Mouse (Mus musculus) layer of hippocampus, adult 2 months (tissue): ENCODE results near the gene P2rx6. TPM values are rescaled to one million over a fixed set of nuclear protein-coding genes. Genes with fewer than 3 reads are reported as not detected.
"Not testable (repeated sequence)": the region's sequence is repeated elsewhere in the genome, so short reads cannot be mapped to it uniquely, and the experiment has no call there.

Source experiments
- DNase-seq, 2 experiments: peaks; one replicate each; pipeline ENCODE4 v3.0.0; 2022; ENCODE audit warnings: low spot score in 2 of 2
- H3K27ac ChIP-seq: fragments of 200-600 bp; 2 replicates; pipeline ENCODE4 v1.8.1; 2022
- H3K4me3 ChIP-seq: fragments of 200-600 bp; 2 replicates; pipeline ENCODE4 v1.8.1; 2022; ENCODE audit warnings: mild to moderate bottlenecking
- CTCF ChIP-seq: fragments of 200-600 bp; conservative IDR thresholded peaks from 2 replicates; pipeline ENCODE4 v1.8.1; 2022; ENCODE audit warnings: antibody characterized with exemption, mild to moderate bottlenecking, moderate library complexity
- total RNA-seq, 2 experiments: library from RNA; stranded (reverse); gene quantifications; 2 replicates each; pipeline ENCODE4 v1.2.3; 2021

The P2rx6 gene
- total RNA-seq, 2 experiments from 2014 or later, result 0.95 to 1.4 TPM

GRCm38 (mm10) chr16:17575870-17576824 lies 14.5 kb downstream of the P2rx6 start:
- Histone ChIP-seq H3K4me3 (peak overlapping the region; percentile 90), H3K27ac (peak overlapping the region; percentile 92)
- TF ChIP-seq CTCF, result no peak
- peak; percentile 76 to 82 for DNase-seq

GRCm38 (mm10) chr16:17576825-17577215 lies 15.1 kb downstream of the P2rx6 start:
- TF ChIP-seq CTCF, result no peak
- peak overlapping the region; percentile 92 for H3K27ac ChIP-seq
- no peak for DNase-seq
- H3K4me3 ChIP-seq, result peak overlapping the region; percentile 90

GRCm38 (mm10) chr16:17583064-17583463 lies 21.4 kb downstream of the P2rx6 start, which contains the start of gene Slc7a4:
TSS of gene Slc7a4 (minus strand) at chr16:17583214.
- no peak for DNase-seq
- no peak within 1 kb of the TSS for H3K27ac ChIP-seq
- TF ChIP-seq CTCF, result peak; percentile 71
- H3K4me3 ChIP-seq, result no peak within 1 kb of the TSS

DNA sequence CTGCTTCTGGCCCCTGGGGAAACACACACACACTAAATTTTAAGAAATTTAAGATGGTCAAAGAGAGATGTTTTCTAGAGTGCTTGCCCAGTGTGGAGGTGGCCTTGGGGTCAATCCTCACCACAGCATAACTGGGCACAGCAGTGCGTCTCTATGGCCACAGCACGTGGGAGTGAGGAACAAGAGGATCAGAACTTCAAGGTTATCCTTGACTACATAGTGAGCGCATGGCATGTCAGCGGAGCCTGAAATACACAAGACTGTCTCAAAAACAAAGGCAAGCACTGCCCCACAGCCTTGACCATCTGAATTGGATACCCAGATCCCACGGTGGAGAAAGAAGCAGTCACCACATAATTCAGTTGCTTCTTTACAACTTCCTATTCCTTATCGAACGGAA lies 22.9 kb downstream of the P2rx6 start:
- Histone ChIP-seq H3K27ac (no peak overlapping the region), H3K4me3 (no peak overlapping the region)
- no peak for TF ChIP-seq CTCF
- DNase-seq, result no peak

DNA sequence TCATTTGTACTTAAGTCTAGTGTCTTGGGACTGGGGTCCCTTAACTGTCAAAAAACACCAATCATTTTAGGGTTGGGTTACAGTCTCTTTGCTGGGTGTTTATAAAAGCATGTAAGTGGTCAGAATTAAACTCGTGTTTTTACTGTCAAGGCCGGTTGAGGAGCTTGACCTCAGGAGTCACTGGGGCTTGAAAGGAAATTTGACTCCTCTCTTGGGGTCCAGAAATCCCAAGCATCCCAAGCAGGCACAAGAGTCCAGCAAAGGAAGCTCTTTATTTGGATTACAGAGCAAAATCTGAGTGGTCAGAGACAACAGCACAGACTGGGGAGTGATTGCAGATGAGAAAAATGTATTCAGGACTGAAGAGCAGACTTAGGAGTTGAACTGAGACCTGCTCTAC lies 29.0 kb downstream of the P2rx6 start:
- TF ChIP-seq CTCF, result no peak
- Histone ChIP-seq H3K4me3 (no peak overlapping the region), H3K27ac (no peak overlapping the region)
- no peak for DNase-seq

DNA sequence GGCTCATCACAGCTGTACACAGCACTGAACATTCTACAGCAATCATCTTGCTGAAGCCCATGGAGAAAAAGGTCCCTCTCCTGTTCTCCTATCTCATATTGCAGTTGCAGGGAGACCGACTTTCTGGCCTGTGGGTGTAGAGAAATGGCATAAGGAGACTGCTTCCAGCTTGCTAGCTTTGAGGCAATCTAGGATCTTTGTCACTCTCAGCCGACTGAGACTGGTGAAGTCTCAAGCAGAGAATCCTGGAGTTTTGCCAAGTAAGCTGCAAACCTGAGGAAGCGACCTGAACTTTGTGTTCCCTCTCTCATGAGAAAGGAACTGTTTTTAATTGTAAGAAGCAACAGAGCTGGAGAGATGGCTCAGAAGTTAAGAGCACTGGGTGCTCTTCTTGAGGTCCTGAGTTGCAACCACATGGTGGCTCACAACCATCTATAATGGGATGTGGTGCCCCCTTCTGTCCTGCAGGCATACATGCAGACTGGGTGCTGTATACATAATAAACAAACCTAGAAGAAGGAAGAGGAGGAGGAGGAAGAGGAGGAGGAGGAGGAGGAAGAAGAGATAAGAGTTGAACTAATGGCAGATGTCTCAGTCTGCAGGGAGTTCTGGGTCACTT lies 39.4 kb downstream of the P2rx6 start:
- DNase-seq, result no peak
- TF ChIP-seq CTCF, result peak; percentile 51
- Histone ChIP-seq H3K4me3 (no peak overlapping the region), H3K27ac (no peak overlapping the region)

DNA sequence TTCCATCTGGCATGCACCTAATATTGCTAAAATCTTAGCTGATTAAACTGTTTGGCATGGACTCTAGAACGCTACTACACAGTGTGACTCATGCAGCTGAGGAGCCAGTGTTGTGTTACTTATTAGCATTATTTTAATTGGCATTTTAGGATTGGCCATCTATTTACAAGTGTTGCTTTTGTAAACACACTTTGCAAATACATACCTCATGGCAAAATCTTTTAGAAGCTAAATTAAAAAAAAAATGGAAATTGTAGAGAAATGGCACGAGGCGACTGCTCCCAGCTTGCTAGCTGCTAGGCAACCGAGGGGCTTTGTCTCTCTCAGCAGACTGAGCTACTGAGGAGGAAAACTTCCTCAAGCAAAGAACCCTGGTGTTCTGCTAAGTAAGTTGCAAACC lies 43.3 kb downstream of the P2rx6 start:
- no peak overlapping the region for H3K4me3 ChIP-seq
- DNase-seq, result no peak
- no peak for TF ChIP-seq CTCF
- no peak overlapping the region for H3K27ac ChIP-seq

- TF ChIP-seq CTCF, result no peak
- no peak overlapping the region for H3K27ac ChIP-seq
- DNase-seq, result no peak
- H3K4me3 ChIP-seq, result no peak overlapping the region
Observed at GRCm38 (mm10) chr16:17605684-17606083, 44.0 kb downstream of the P2rx6 start.

DNA sequence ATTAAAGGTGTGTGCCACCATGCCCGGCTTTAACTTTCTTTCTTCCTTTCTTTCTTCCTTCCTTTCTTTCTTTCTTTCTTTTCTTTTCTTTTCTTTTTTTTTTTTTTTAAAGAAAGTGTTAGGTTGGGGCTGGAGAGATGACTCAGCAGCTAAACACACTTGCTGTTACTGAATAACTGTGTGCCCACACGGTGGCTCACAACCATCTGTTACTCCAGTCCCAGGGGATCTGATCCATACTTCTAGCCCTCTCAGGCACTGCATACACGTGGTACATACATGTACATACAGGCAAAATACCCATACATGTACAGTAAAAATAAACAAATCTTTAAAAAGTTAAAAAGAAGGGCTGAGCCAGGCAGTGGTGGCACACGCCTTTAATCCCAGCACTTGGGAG lies 49.7 kb downstream of the P2rx6 start:
- Histone ChIP-seq H3K27ac (no peak overlapping the region), H3K4me3 (no peak overlapping the region)
- DNase-seq, result peak in 1 of 2 experiments; percentile 50
- TF ChIP-seq CTCF, result no peak

GRCm38 (mm10) chr16:17614740-17615139 lies 53.1 kb downstream of the P2rx6 start:
- not testable (repeated sequence) for H3K4me3 ChIP-seq, H3K27ac ChIP-seq, DNase-seq
- peak; percentile 81 for TF ChIP-seq CTCF

- no peak overlapping the region for H3K27ac ChIP-seq
- TF ChIP-seq CTCF, result no peak
- no peak for DNase-seq
- H3K4me3 ChIP-seq, result no peak overlapping the region
Observed at GRCm38 (mm10) chr16:17616212-17616611, 54.5 kb downstream of the P2rx6 start.

GRCm38 (mm10) chr16:17617922-17618565 lies 56.4 kb downstream of the P2rx6 start:
- peak; percentile 83 for TF ChIP-seq CTCF
- H3K4me3 ChIP-seq, result no peak overlapping the region
- peak in 1 of 2 experiments; percentile 52 for DNase-seq
- no peak overlapping the region for H3K27ac ChIP-seq
